9 mouse cellular contexts compared by ENCODE assay signal in the genomic region with DNA sequence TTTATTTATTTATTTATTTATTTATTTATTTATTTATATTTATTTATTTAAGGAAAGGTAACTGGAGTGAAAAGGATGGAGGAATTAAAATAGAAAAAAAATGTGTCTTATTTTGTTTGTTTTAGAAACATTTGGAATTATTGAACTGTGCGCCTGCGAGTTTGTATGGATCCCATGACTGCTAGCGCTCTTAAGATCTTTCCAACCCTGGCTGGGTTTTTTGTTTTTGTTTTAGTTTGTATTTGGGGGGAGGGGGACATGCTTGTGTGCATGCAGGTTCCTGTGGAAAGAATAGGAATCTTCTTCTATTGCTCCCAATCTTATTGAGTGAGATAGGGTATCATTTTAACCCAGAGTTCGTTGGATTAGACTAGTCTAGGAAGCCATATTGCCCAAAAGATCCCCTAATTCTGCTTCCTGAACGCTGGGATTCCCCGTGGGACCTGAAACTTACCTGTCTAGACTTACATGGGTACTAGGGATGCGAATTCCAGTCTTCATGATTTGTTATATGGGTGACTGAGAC. TPM values are rescaled to one million over a fixed set of nuclear protein-coding genes. Genes with fewer than 3 reads are reported as not detected.
DNase-seq lines count a peak whose midpoint lies in the region; ATAC-seq and TF ChIP-seq lines count a peak whose summit lies in the region.
"Had no signal": no experiment of that assay in that cellular context is flagged by ENCODE, and none has a peak within 500 bp of the region (broad histone marks: within the 10 kb centered on the region; RNA-seq: fewer than 3 reads in every experiment).

No protein-coding gene starts in this region.

- H3K27ac ChIP-seq in heart, adult 2 months, result peak overlapping the region; percentile 44
- no peak overlapping the region for H3K27ac ChIP-seq in bone marrow macrophage, adult 2 months (ENCODE audit: insufficient read depth, low read depth, low read length)
- no peak overlapping the region for H3K27ac ChIP-seq in heart, postnatal 0 days (ENCODE audit: low read depth)
- H3K27ac ChIP-seq in midbrain, embryonic 10.5 days (replicated peaks), result peak overlapping the region; percentile 79
- no peak overlapping the region for H3K27ac ChIP-seq in thymus, adult 2 months (ENCODE audit: control insufficient read depth, insufficient read depth, low read length)

- no peaks in the 10 kb centered on the region for H3K27me3 ChIP-seq in heart, adult 2 months (ENCODE audit: control insufficient read depth, insufficient read depth, low read length)
- no peaks in the 10 kb centered on the region for H3K27me3 ChIP-seq in heart, postnatal 0 days (ENCODE audit: control insufficient read depth, insufficient read depth, low read length)
- no peaks in the 10 kb centered on the region for H3K27me3 ChIP-seq in midbrain, embryonic 10.5 days (ENCODE audit: low read depth, poor library complexity, severe bottlenecking)
- H3K27me3 ChIP-seq in thymus, adult 2 months (ENCODE audit: control insufficient read depth, insufficient read depth, low read length), result no peaks in the 10 kb centered on the region

- no peak for TF ChIP-seq EP300 in heart, adult 2 months (IDR thresholded peaks at IDR 0.05; ENCODE audit: insufficient read depth, low read depth, low read length)
- no peak for TF ChIP-seq EP300 in heart, postnatal 0 days (IDR thresholded peaks at IDR 0.05; ENCODE audit: low read depth)

- ATAC-seq in heart, postnatal 0 days (ENCODE audit: insufficient read depth, low read depth), result peak; percentile 28; the same call in 1 of the 2 replicates

- no peaks in the 10 kb centered on the region for H3K9me3 ChIP-seq in heart, postnatal 0 days (replicated peaks; ENCODE audit: control insufficient read depth, low read length)
- H3K9me3 ChIP-seq in midbrain, embryonic 10.5 days (replicated peaks), result no peaks in the 10 kb centered on the region

- peak overlapping the region; percentile 76 for H3K4me3 ChIP-seq in heart, adult 2 months
- peak overlapping the region; percentile 26; the same call in 1 of the 2 replicates for H3K4me3 ChIP-seq in bone marrow macrophage, adult 2 months (ENCODE audit: insufficient read depth, low read length)
- H3K4me3 ChIP-seq in heart, postnatal 0 days (ENCODE audit: low read depth, low read length), result peak overlapping the region; percentile 92
- H3K4me3 ChIP-seq in midbrain, embryonic 10.5 days, result peak overlapping the region; percentile 84
- H3K4me3 ChIP-seq in thymus, adult 2 months (ENCODE audit: control insufficient read depth, insufficient read depth, low read length), result no peak overlapping the region

- no peak for TF ChIP-seq CTCF in heart, adult 2 months (IDR thresholded peaks at IDR 0.05)
- no peak for TF ChIP-seq CTCF in bone marrow macrophage, adult 2 months (IDR thresholded peaks at IDR 0.05; ENCODE audit: low read depth, low read length)
- no peak for TF ChIP-seq CTCF in heart, postnatal 0 days (IDR thresholded peaks at IDR 0.05; ENCODE audit: low read depth)
- no peak for TF ChIP-seq CTCF in thymus, adult 2 months (IDR thresholded peaks at IDR 0.05; ENCODE audit: borderline replicate concordance, control insufficient read depth, extremely low read depth, insufficient read depth, low read length, poor library complexity)

- H3K4me1 ChIP-seq in heart, adult 2 months (ENCODE audit: control insufficient read depth, insufficient read depth, low read length), result no peaks in the 10 kb centered on the region
- peaks cover 7% of the 10 kb centered on the region; the same call in 1 of the 2 replicates for H3K4me1 ChIP-seq in bone marrow macrophage, adult 2 months (ENCODE audit: control insufficient read depth, insufficient read depth, low read length)
- no peaks in the 10 kb centered on the region for H3K4me1 ChIP-seq in heart, postnatal 0 days (ENCODE audit: control insufficient read depth, insufficient read depth)
- H3K4me1 ChIP-seq in midbrain, embryonic 10.5 days, result peaks cover 13% of the 10 kb centered on the region
- H3K4me1 ChIP-seq in thymus, adult 2 months (replicated peaks; ENCODE audit: control insufficient read depth, insufficient read depth, low read length), result no peaks in the 10 kb centered on the region

- intact Hi-C loops in heart, adult 2 months (cut with DNase I), result loop anchor here (2.0 kb wide), 1 partner anchor 29 kb away; a partner anchor contains a TSS

- H3K36me3 ChIP-seq in heart, adult 2 months (ENCODE audit: control insufficient read depth, insufficient read depth, low read length), result peaks cover 3% of the 10 kb centered on the region
- peaks cover 29% of the 10 kb centered on the region for H3K36me3 ChIP-seq in heart, postnatal 0 days (replicated peaks; ENCODE audit: control insufficient read depth, insufficient read depth, low read length)
- H3K36me3 ChIP-seq in midbrain, embryonic 10.5 days, result peaks cover 43% of the 10 kb centered on the region
- H3K36me3 ChIP-seq in thymus, adult 2 months (ENCODE audit: control insufficient read depth, insufficient read depth, low read length), result peaks cover 18% of the 10 kb centered on the region

- peak overlapping the region; percentile 59 for H3K4me2 ChIP-seq in heart, postnatal 0 days (ENCODE audit: low read depth, low read length)

- no peak for DNase-seq in heart, adult 2 months
- DNase-seq in heart, adult 9 months (ENCODE audit: low spot score in 2 of 2), result no peak
- no peak for DNase-seq in heart, postnatal 0 days (ENCODE audit: low spot score)
- no peak for DNase-seq in midbrain, embryonic 10.5 days (ENCODE audit: low spot score)
- DNase-seq in right cerebral cortex, postnatal 36 days (ENCODE audit: low spot score in 2 of 2), result no peak
- DNase-seq in urinary bladder, postnatal 36 days (ENCODE audit: low spot score in 2 of 2), result no peak
- DNase-seq in thymus, adult 2 months, result no peak

- 30% methylated on average over 7 of the region's 7 CpGs for WGBS in heart, adult 2 months
- WGBS in heart, postnatal 0 days, result 35% methylated on average over 7 of the region's 7 CpGs
- WGBS in midbrain, embryonic 10.5 days, result 30% methylated on average over 7 of the region's 7 CpGs
- 48% methylated on average over 7 of the region's 7 CpGs for WGBS in thymus, adult 2 months

- H3K9ac ChIP-seq in heart, adult 2 months (ENCODE audit: low read depth, low read length), result no peak overlapping the region
- no peak overlapping the region for H3K9ac ChIP-seq in heart, postnatal 0 days (replicated peaks; ENCODE audit: low read depth, low read length)

- TF ChIP-seq POLR2A in heart, adult 2 months (IDR thresholded peaks at IDR 0.05; ENCODE audit: insufficient read depth, low read depth, low read length), result no peak
- no peak for TF ChIP-seq POLR2A in bone marrow macrophage, adult 2 months (IDR thresholded peaks at IDR 0.05; ENCODE audit: borderline replicate concordance, low read depth, low read length)
- no peak for TF ChIP-seq POLR2A in thymus, adult 2 months (IDR thresholded peaks at IDR 0.05; ENCODE audit: control insufficient read depth, extremely low read depth, insufficient read depth, low read length, poor library complexity)

- H3K79me2 ChIP-seq in heart, adult 2 months (replicated peaks; ENCODE audit: control insufficient read depth, insufficient read depth, low read length), result no peaks in the 10 kb centered on the region; the same call in 1 of the 2 replicates

RNA-seq across cellular contexts. Expression of a gene that starts 0.3 kb away (rescaled TPM):
- total RNA-seq in heart, adult 2 months (2021), result 1 to 10 TPM; 8.0 to 9.5 TPM
- polyA plus RNA-seq in heart, adult 2 months (2012; rRNA removed), result 5.5 and 8.6 TPM in 2 replicates
- 18.5 and 19.2 TPM in 2 replicates for polyA plus RNA-seq in bone marrow macrophage, adult 2 months (2012; ENCODE audit: insufficient read depth, insufficient read length, missing spikeins)
- 12.5 and 16.0 TPM in 2 replicates for total RNA-seq in heart, postnatal 0 days (2014; rRNA removed; ENCODE audit: low replicate concordance)
- polyA plus RNA-seq in heart, postnatal 0 days (2015; fragmentation: Nextera tagmentation; extraction: Ambion mirVana), result 9.8 and 10.7 TPM in 2 replicates
- 38.9 and 42.1 TPM in 2 replicates for polyA plus RNA-seq in midbrain, embryonic 10.5 days (2016; fragmentation: Nextera tagmentation; extraction: Ambion mirVana)
- polyA plus RNA-seq in thymus, adult 2 months (2012; rRNA removed), result 9.3 and 11.8 TPM in 2 replicates

RNA-seq across cellular contexts. Expression of a gene that starts 10.2 kb away (rescaled TPM):
- total RNA-seq in heart, adult 2 months (2021), result 10 to 100 TPM; 14.7 to 16.6 TPM
- polyA plus RNA-seq in heart, adult 2 months (2012; rRNA removed), result 15.1 and 19.1 TPM in 2 replicates
- 55.9 and 58.7 TPM in 2 replicates for polyA plus RNA-seq in bone marrow macrophage, adult 2 months (2012; ENCODE audit: insufficient read depth, insufficient read length, missing spikeins)
- 3.8 and 8.2 TPM in 2 replicates for total RNA-seq in heart, postnatal 0 days (2014; rRNA removed; ENCODE audit: low replicate concordance)
- 43.4 and 49.7 TPM in 2 replicates for polyA plus RNA-seq in heart, postnatal 0 days (2015; fragmentation: Nextera tagmentation; extraction: Ambion mirVana)
- polyA plus RNA-seq in midbrain, embryonic 10.5 days (2016; fragmentation: Nextera tagmentation; extraction: Ambion mirVana), result 107 and 108 TPM in 2 replicates
- 35.5 and 44.4 TPM in 2 replicates for polyA plus RNA-seq in thymus, adult 2 months (2012; rRNA removed)

RNA-seq across cellular contexts. Expression of a gene that starts 28.7 kb away (rescaled TPM):
- total RNA-seq in heart, adult 2 months (2021), result 10 to 100 TPM; 31.2 to 32.5 TPM
- polyA plus RNA-seq in heart, adult 2 months (2012; rRNA removed), result 13.9 and 28.9 TPM in 2 replicates
- polyA plus RNA-seq in bone marrow macrophage, adult 2 months (2012; ENCODE audit: insufficient read depth, insufficient read length, missing spikeins), result 44.4 and 47.2 TPM in 2 replicates
- total RNA-seq in heart, postnatal 0 days (2014; rRNA removed; ENCODE audit: low replicate concordance), result 14.7 and 47.1 TPM in 2 replicates
- 19.3 TPM in 2 replicates for polyA plus RNA-seq in heart, postnatal 0 days (2015; fragmentation: Nextera tagmentation; extraction: Ambion mirVana)
- 47.8 and 51.2 TPM in 2 replicates for polyA plus RNA-seq in midbrain, embryonic 10.5 days (2016; fragmentation: Nextera tagmentation; extraction: Ambion mirVana)
- 23.6 and 26.4 TPM in 2 replicates for polyA plus RNA-seq in thymus, adult 2 months (2012; rRNA removed)

RNA-seq across cellular contexts. Expression of a gene that starts 56.2 kb away (rescaled TPM):
- total RNA-seq in heart, adult 2 months (2021), result not detected
- polyA plus RNA-seq in heart, adult 2 months (2012; rRNA removed), result not detected in 2 replicates
- not detected in 2 replicates for polyA plus RNA-seq in bone marrow macrophage, adult 2 months (2012; ENCODE audit: insufficient read depth, insufficient read length, missing spikeins)
- not detected in 2 replicates for total RNA-seq in heart, postnatal 0 days (2014; rRNA removed; ENCODE audit: low replicate concordance)
- polyA plus RNA-seq in heart, postnatal 0 days (2015; fragmentation: Nextera tagmentation; extraction: Ambion mirVana), result not detected in 2 replicates
- 0.15 TPM in 1 of 2 replicates, not detected in the other for polyA plus RNA-seq in midbrain, embryonic 10.5 days (2016; fragmentation: Nextera tagmentation; extraction: Ambion mirVana)
- 0.22 and 0.31 TPM in 2 replicates for polyA plus RNA-seq in thymus, adult 2 months (2012; rRNA removed)
- total RNA-seq: heart, adult 18-20 months had no signal

Comparison
In these comparisons a context has a peak if more than half of its experiments do, and no peak if none do; other contexts are left out.
1. H3K27ac ChIP-seq: peak in heart, adult 2 months (single experiment) and midbrain, embryonic 10.5 days (single experiment); none in bone marrow macrophage, adult 2 months (single experiment), heart, postnatal 0 days (single experiment) and thymus, adult 2 months (single experiment).